Mouse (Mus musculus): Measurements from ENCODE around the gene Panx3. TPM values are rescaled to one million over a fixed set of nuclear protein-coding genes. Genes with fewer than 3 reads are reported as not detected.

Panx3 gene
- polyA plus RNA-seq, 1 experiment from 2014 or later = not detected

- H3K36me3 ChIP-seq (ENCODE audit: inconsistent target) = peaks cover 5% of the 10 kb centered on the region; the same call in 1 of the 2 replicates
- H3K4me3 ChIP-seq (ENCODE audit: inconsistent target) = no peak overlapping the region
- no peaks in the 10 kb centered on the region for H3K79me2 ChIP-seq (ENCODE audit: inconsistent target)
- H3K27ac ChIP-seq = no peak overlapping the region
- WGBS (ENCODE audit: missing documents) = 100% methylated on average over 1 of the region's 1 CpGs
Measured at GRCm38 (mm10) chr9:37624502-37624901, 44.5 kb downstream of the Panx3 start.

GRCm38 (mm10) chr9:37623981-37624380 is 45.1 kb downstream of the Panx3 start:
- 93% methylated on average over 3 of the region's 3 CpGs for WGBS (ENCODE audit: missing documents)
- no peak overlapping the region for H3K4me3 ChIP-seq (ENCODE audit: inconsistent target)
- H3K27ac ChIP-seq = no peak overlapping the region
- H3K79me2 ChIP-seq (ENCODE audit: inconsistent target) = no peaks in the 10 kb centered on the region
- peaks cover 5% of the 10 kb centered on the region; the same call in 1 of the 2 replicates for H3K36me3 ChIP-seq (ENCODE audit: inconsistent target)

- peaks cover 5% of the 10 kb centered on the region; the same call in 1 of the 2 replicates for H3K36me3 ChIP-seq (ENCODE audit: inconsistent target)
- H3K79me2 ChIP-seq (ENCODE audit: inconsistent target) = no peaks in the 10 kb centered on the region
- no peak overlapping the region for H3K27ac ChIP-seq
- H3K4me3 ChIP-seq (ENCODE audit: inconsistent target) = no peak overlapping the region
- 94% methylated on average over 6 of the region's 6 CpGs for WGBS (ENCODE audit: missing documents)
Measured at GRCm38 (mm10) chr9:37621290-37621689, 47.7 kb downstream of the Panx3 start.

- no peaks in the 10 kb centered on the region; the same call in 1 of the 2 replicates for H3K36me3 ChIP-seq (ENCODE audit: inconsistent target)
- no peak overlapping the region for H3K4me3 ChIP-seq (ENCODE audit: inconsistent target)
- WGBS (ENCODE audit: missing documents) = 56% methylated on average over 2 of the region's 2 CpGs
- H3K79me2 ChIP-seq (ENCODE audit: inconsistent target) = no peaks in the 10 kb centered on the region
- no peak overlapping the region for H3K27ac ChIP-seq
Measured at GRCm38 (mm10) chr9:37616770-37617169, 52.3 kb downstream of the Panx3 start.

GRCm38 (mm10) chr9:37615220-37615619 is 53.8 kb downstream of the Panx3 start:
- Histone ChIP-seq H3K4me3 (ENCODE audit: inconsistent target) (no peak overlapping the region), H3K36me3 (ENCODE audit: inconsistent target) (no peaks in the 10 kb centered on the region; the same call in 1 of the 2 replicates), H3K79me2 (ENCODE audit: inconsistent target) (no peaks in the 10 kb centered on the region), H3K27ac (no peak overlapping the region)
- WGBS (ENCODE audit: missing documents) = 97% methylated on average over 5 of the region's 5 CpGs

- no peaks in the 10 kb centered on the region for H3K79me2 ChIP-seq (ENCODE audit: inconsistent target)
- H3K36me3 ChIP-seq (ENCODE audit: inconsistent target) = no peaks in the 10 kb centered on the region; the same call in 1 of the 2 replicates
- peak overlapping the region; percentile 79 for H3K4me3 ChIP-seq (ENCODE audit: inconsistent target)
- H3K27ac ChIP-seq = no peak overlapping the region
Measured at GRCm38 (mm10) chr9:37614316-37614715, 54.7 kb downstream of the Panx3 start.

GRCm38 (mm10) chr9:37613911-37614280 is 55.1 kb downstream of the Panx3 start:
- WGBS (ENCODE audit: missing documents) = 32% methylated on average over 6 of the region's 6 CpGs
- H3K27ac ChIP-seq = peak overlapping the region; percentile 17; the same call in 1 of the 2 replicates

GRCm38 (mm10) chr9:37613182-37613910 is 55.7 kb downstream of the Panx3 start, which contains the start of gene Spa17:
Gene Spa17 (minus strand): TSS chr9:37613722.
- under 1% methylated on average over 40 of the region's 45 CpGs for WGBS (ENCODE audit: missing documents)
- peak within 1 kb of the TSS; percentile 17; the same call in 1 of the 2 replicates for H3K27ac ChIP-seq

More at GRCm38 (mm10) chr9:37613911-37614280, 55.1 kb downstream of the Panx3 start:
- no peaks in the 10 kb centered on the region for H3K79me2 ChIP-seq (ENCODE audit: inconsistent target)
- H3K4me3 ChIP-seq (ENCODE audit: inconsistent target) = peak overlapping the region; percentile 79
- no peaks in the 10 kb centered on the region; the same call in 1 of the 2 replicates for H3K36me3 ChIP-seq (ENCODE audit: inconsistent target)

More at GRCm38 (mm10) chr9:37613182-37613910, 55.7 kb downstream of the Panx3 start, which contains the start of gene Spa17:
- H3K79me2 ChIP-seq (ENCODE audit: inconsistent target) = no peaks in the 10 kb centered on the region
- H3K4me3 ChIP-seq (ENCODE audit: inconsistent target) = peak within 1 kb of the TSS; percentile 79
- no peaks in the 10 kb centered on the region; the same call in 1 of the 2 replicates for H3K36me3 ChIP-seq (ENCODE audit: inconsistent target)

Other genes starting within 250 kb of the Panx3 start
- gene Robo3, start 236.0 kb downstream of the Panx3 start, polyA plus RNA-seq (2018) = not detected in 3 replicates
- 6.0 to 10.2 TPM (median 7.9 TPM) in 3 replicates for gene Msantd2, start 179.9 kb downstream of the Panx3 start, polyA plus RNA-seq (2018)
- gene Esam, start 141.2 kb downstream of the Panx3 start, polyA plus RNA-seq (2018) = 0.17 to 0.22 TPM in 2 of 3 replicates, not detected in the other
- not detected in 3 replicates for gene Vsig2, start 130.0 kb downstream of the Panx3 start, polyA plus RNA-seq (2018)
- gene Nrgn, start 116.3 kb downstream of the Panx3 start, polyA plus RNA-seq (2018) = 0.50 to 1.4 TPM (median 0.82 TPM) in 3 replicates
- gene Siae, start 113.5 kb downstream of the Panx3 start, polyA plus RNA-seq (2018) = 17.3 to 25.0 TPM (median 19.8 TPM) in 3 replicates
- 0.82 to 3.2 TPM (median 1.1 TPM) in 3 replicates for gene Spa17, start 55.5 kb downstream of the Panx3 start, polyA plus RNA-seq (2018)
- gene Tbrg1, start 11.9 kb downstream of the Panx3 start, polyA plus RNA-seq (2018) = 27.0 to 40.4 TPM (median 32.6 TPM) in 3 replicates
- gene Olfr160, start 47.0 kb upstream of the Panx3 start, polyA plus RNA-seq (2018) = not detected in 3 replicates
- not detected in 3 replicates for gene Olfr874, start 75.9 kb upstream of the Panx3 start, polyA plus RNA-seq (2018)
- gene Olfr875, start 102.6 kb upstream of the Panx3 start, polyA plus RNA-seq (2018) = not detected in 3 replicates
- gene Olfr876, start 133.8 kb upstream of the Panx3 start, polyA plus RNA-seq (2018) = not detected in 3 replicates
- gene Olfr877, start 185.0 kb upstream of the Panx3 start, polyA plus RNA-seq (2018) = not detected in 3 replicates
- not detected in 3 replicates for gene Olfr145, start 227.5 kb upstream of the Panx3 start, polyA plus RNA-seq (2018)
- gene Olfr878, start 248.6 kb upstream of the Panx3 start, polyA plus RNA-seq (2018) = not detected in 3 replicates

All from macrophage (primary cell).